Comparison of ENCODE assay signal across 8 mouse cellular contexts in genomic region chr11:58978706-58979030, GRCm38 (mm10). TPM values are rescaled to one million over a fixed set of nuclear protein-coding genes. Genes with fewer than 3 reads are reported as not detected.
DNase-seq lines count a peak whose midpoint lies in the region; ATAC-seq and TF ChIP-seq lines count a peak whose summit lies in the region.

No protein-coding gene starts in this region.

- TF ChIP-seq POLR2A in heart, adult 2 months (IDR thresholded peaks at IDR 0.05; ENCODE audit: insufficient read depth, low read depth, low read length), result no peak

- H3K36me3 ChIP-seq in heart, adult 2 months (ENCODE audit: control insufficient read depth, insufficient read depth, low read length), result peaks cover 6% of the 10 kb centered on the region
- H3K36me3 ChIP-seq in ES-E14 (ENCODE audit: control insufficient read depth, insufficient read depth, low read length, poor library complexity, severe bottlenecking), result peaks cover 15% of the 10 kb centered on the region
- H3K36me3 ChIP-seq in heart, postnatal 0 days (replicated peaks; ENCODE audit: control insufficient read depth, insufficient read depth, low read length), result peaks cover 13% of the 10 kb centered on the region
- H3K36me3 ChIP-seq in liver, postnatal 0 days (replicated peaks; ENCODE audit: insufficient read depth, low read length), result peaks cover 17% of the 10 kb centered on the region

- H3K4me3 ChIP-seq in heart, adult 2 months, result peak overlapping the region; percentile 95
- peak overlapping the region; percentile 81 to 95 for H3K4me3 ChIP-seq in ES-E14 (ENCODE audit: insufficient read depth in 1 of 2, low read depth in 1 of 2, low read length in 2 of 2, poor library complexity in 1 of 2, severe bottlenecking in 1 of 2)
- peak overlapping the region; percentile 88 for H3K4me3 ChIP-seq in heart, postnatal 0 days (ENCODE audit: low read depth, low read length)
- peak overlapping the region; percentile 83 for H3K4me3 ChIP-seq in liver, postnatal 0 days (ENCODE audit: low read depth, low read length)

- peak overlapping the region; percentile 90 for H3K4me2 ChIP-seq in heart, postnatal 0 days (ENCODE audit: low read depth, low read length)
- H3K4me2 ChIP-seq in liver, postnatal 0 days (ENCODE audit: low read depth, low read length), result peak overlapping the region; percentile 93

- no peak for TF ChIP-seq EP300 in heart, adult 2 months (IDR thresholded peaks at IDR 0.05; ENCODE audit: insufficient read depth, low read depth, low read length)
- no peak for TF ChIP-seq EP300 in heart, postnatal 0 days (IDR thresholded peaks at IDR 0.05; ENCODE audit: low read depth)
- no peak for TF ChIP-seq EP300 in liver, postnatal 0 days (IDR thresholded peaks at IDR 0.05; ENCODE audit: low read depth)

- WGBS in heart, adult 2 months, result under 1% methylated on average over 5 of the region's 5 CpGs
- WGBS in heart, postnatal 0 days, result 2% methylated on average over 5 of the region's 5 CpGs
- WGBS in liver, postnatal 0 days (ENCODE audit: insufficient replicate concordance), result 1% methylated on average over 5 of the region's 5 CpGs

- no peak for TF ChIP-seq CTCF in heart, adult 2 months (IDR thresholded peaks at IDR 0.05)
- no peak for TF ChIP-seq CTCF in heart, postnatal 0 days (IDR thresholded peaks at IDR 0.05; ENCODE audit: low read depth)
- no peak for TF ChIP-seq CTCF in liver, postnatal 0 days (IDR thresholded peaks at IDR 0.05; ENCODE audit: low read depth)

- in situ Hi-C loops in ES-E14 (cut with MboI; ENCODE audit: low sequenced_read_pairs in 2 of 2, unreplicated experiment in 2 of 2), result no loop called here

- H3K79me2 ChIP-seq in heart, adult 2 months (replicated peaks; ENCODE audit: control insufficient read depth, insufficient read depth, low read length), result peaks cover 7% of the 10 kb centered on the region

- intact Hi-C loops in heart, adult 2 months (cut with DNase I), result loop anchor here (1.0 to 10.0 kb wide), 3 partner anchors 18 to 226 kb away; partner anchors contain the start of genes 2310033P09Rik and Mrpl55

- no peaks in the 10 kb centered on the region for H3K27me3 ChIP-seq in heart, adult 2 months (ENCODE audit: control insufficient read depth, insufficient read depth, low read length)
- no peaks in the 10 kb centered on the region for H3K27me3 ChIP-seq in heart, postnatal 0 days (ENCODE audit: control insufficient read depth, insufficient read depth, low read length)
- no peaks in the 10 kb centered on the region for H3K27me3 ChIP-seq in liver, postnatal 0 days (ENCODE audit: insufficient read depth, low read length)

- H3K4me1 ChIP-seq in heart, adult 2 months (ENCODE audit: control insufficient read depth, insufficient read depth, low read length), result peaks cover 21% of the 10 kb centered on the region
- peaks cover 3 to 13% of the 10 kb centered on the region in 2 experiments; a peak in 3 of 4 replicates for H3K4me1 ChIP-seq in ES-E14 (ENCODE audit: control insufficient read depth in 2 of 2, insufficient read depth in 2 of 2, low read length in 2 of 2, poor library complexity in 1 of 2)
- peaks cover 41% of the 10 kb centered on the region for H3K4me1 ChIP-seq in heart, postnatal 0 days (ENCODE audit: control insufficient read depth, insufficient read depth)
- peaks cover 33% of the 10 kb centered on the region for H3K4me1 ChIP-seq in liver, postnatal 0 days (ENCODE audit: insufficient read depth)

- no peak for ATAC-seq in heart, postnatal 0 days (ENCODE audit: insufficient read depth, low read depth)
- ATAC-seq in liver, postnatal 0 days, result peak; percentile 7; the same call in 1 of the 2 replicates

- H3K9me3 ChIP-seq in ES-E14 (ENCODE audit: control insufficient read depth, insufficient read depth, low read depth, low read length), result no peaks in the 10 kb centered on the region
- no peaks in the 10 kb centered on the region for H3K9me3 ChIP-seq in heart, postnatal 0 days (replicated peaks; ENCODE audit: control insufficient read depth, low read length)
- H3K9me3 ChIP-seq in liver, postnatal 0 days (ENCODE audit: low read length), result no peaks in the 10 kb centered on the region

- peak overlapping the region; percentile 90 for H3K9ac ChIP-seq in heart, adult 2 months (ENCODE audit: low read depth, low read length)
- peak overlapping the region; percentile 84 for H3K9ac ChIP-seq in ES-E14 (ENCODE audit: insufficient read depth, low read depth, low read length, poor library complexity, severe bottlenecking)
- H3K9ac ChIP-seq in heart, postnatal 0 days (replicated peaks; ENCODE audit: low read depth, low read length), result peak overlapping the region; percentile 90
- peak overlapping the region; percentile 91 for H3K9ac ChIP-seq in liver, postnatal 0 days (replicated peaks)

- H3K27ac ChIP-seq in heart, adult 2 months, result peak overlapping the region; percentile 92
- no peak overlapping the region for H3K27ac ChIP-seq in ES-E14 (ENCODE audit: insufficient read depth, low read depth, low read length, poor library complexity, severe bottlenecking)
- H3K27ac ChIP-seq in heart, postnatal 0 days (ENCODE audit: low read depth), result peak overlapping the region; percentile 87
- H3K27ac ChIP-seq in liver, postnatal 0 days (ENCODE audit: low read depth), result peak overlapping the region; percentile 91

- no peak for DNase-seq in heart, adult 2 months
- no peak for DNase-seq in heart, adult 9 months (ENCODE audit: low spot score in 2 of 2)
- DNase-seq in ES-E14 (ENCODE audit: low read depth, low spot score), result no peak
- DNase-seq in heart, postnatal 0 days (ENCODE audit: low spot score), result no peak
- DNase-seq in liver, postnatal 0 days, result no peak
- DNase-seq in adrenal gland, postnatal 36 days, result no peak
- DNase-seq in layer of hippocampus, adult 11-12 months (ENCODE audit: low spot score), result no peak
- no peak for DNase-seq in layer of hippocampus, postnatal 14 days (ENCODE audit: low spot score in 2 of 2)

TF ChIP-seq in ES-E14, 5 proteins besides CTCF, POLR2A, EP300 and RAD21:
- TF ChIP-seq ZNF384 (IDR thresholded peaks at IDR 0.05; ENCODE audit: low read depth, low read length) (no peak), CHD2 (IDR thresholded peaks at IDR 0.05; ENCODE audit: low read depth, low read length) (no peak), MAFK (IDR thresholded peaks at IDR 0.05; ENCODE audit: insufficient read depth, low read depth, low read length) (no peak), ZC3H11A (IDR thresholded peaks at IDR 0.05; ENCODE audit: borderline replicate concordance, low read depth, low read length) (no peak), HCFC1 (IDR thresholded peaks at IDR 0.05; ENCODE audit: borderline replicate concordance, insufficient read depth, low read length) (no peak)

RNA-seq across cellular contexts. Expression of gene Trim11, which starts 0.8 kb away (rescaled TPM):
- total RNA-seq in heart, adult 2 months (2021), result 10 to 100 TPM; 11.9 to 14.0 TPM
- 14.3 and 19.4 TPM in 2 replicates for polyA plus RNA-seq in heart, adult 2 months (2012; rRNA removed)
- 29.6 and 47.4 TPM in 2 replicates for total RNA-seq in ES-E14 (2012; rRNA removed)
- 36.8 and 37.4 TPM in 2 replicates for total RNA-seq in heart, postnatal 0 days (2014; rRNA removed; ENCODE audit: low replicate concordance)
- polyA plus RNA-seq in heart, postnatal 0 days (2015; fragmentation: Nextera tagmentation; extraction: Ambion mirVana), result 26.0 and 26.5 TPM in 2 replicates
- polyA plus RNA-seq in liver, postnatal 0 days (2015; fragmentation: Nextera tagmentation; extraction: Ambion mirVana), result 8.8 and 8.9 TPM in 2 replicates
- 10 to 100 TPM; 23.7 to 25.5 TPM for total RNA-seq in adrenal gland, postnatal 36 days (2021)
- total RNA-seq in layer of hippocampus, postnatal 14 days (2021), result 10 to 100 TPM; 25.5 to 27.9 TPM

RNA-seq across cellular contexts. Expression of gene Hist3h2a, which starts 24.2 kb away (rescaled TPM):
- 10 to 100 TPM; 13.6 to 14.0 TPM for total RNA-seq in heart, adult 2 months (2021)
- 12.6 and 15.4 TPM in 2 replicates for polyA plus RNA-seq in heart, adult 2 months (2012; rRNA removed)
- 161 and 194 TPM in 2 replicates for total RNA-seq in ES-E14 (2012; rRNA removed)
- 90.4 and 94.8 TPM in 2 replicates for total RNA-seq in heart, postnatal 0 days (2014; rRNA removed; ENCODE audit: low replicate concordance)
- polyA plus RNA-seq in heart, postnatal 0 days (2015; fragmentation: Nextera tagmentation; extraction: Ambion mirVana), result 43.1 and 63.4 TPM in 2 replicates
- polyA plus RNA-seq in liver, postnatal 0 days (2015; fragmentation: Nextera tagmentation; extraction: Ambion mirVana), result 14.3 and 14.8 TPM in 2 replicates
- 10 to 100 TPM; 20.0 to 21.8 TPM for total RNA-seq in adrenal gland, postnatal 36 days (2021)
- 10 to 100 TPM; 59.7 to 62.5 TPM for total RNA-seq in layer of hippocampus, postnatal 14 days (2021)

RNA-seq across cellular contexts. Expression of gene Trim17, which starts 24.2 kb away (rescaled TPM):
- total RNA-seq in heart, adult 2 months (2021), result under 1 TPM in 1 of 2 experiments, not detected in 1; 0.07 TPM
- polyA plus RNA-seq in heart, adult 2 months (2012; rRNA removed), result 0.20 and 0.37 TPM in 2 replicates
- total RNA-seq in ES-E14 (2012; rRNA removed), result 0.40 and 0.74 TPM in 2 replicates
- 0.62 TPM in 1 of 2 replicates, not detected in the other for total RNA-seq in heart, postnatal 0 days (2014; rRNA removed; ENCODE audit: low replicate concordance)
- polyA plus RNA-seq in heart, postnatal 0 days (2015; fragmentation: Nextera tagmentation; extraction: Ambion mirVana), result 0.26 and 0.33 TPM in 2 replicates
- polyA plus RNA-seq in liver, postnatal 0 days (2015; fragmentation: Nextera tagmentation; extraction: Ambion mirVana), result 0.11 and 0.15 TPM in 2 replicates
- total RNA-seq in adrenal gland, postnatal 36 days (2021), result under 1 TPM; 0.10 to 0.26 TPM
- 1 to 10 TPM; 3.8 to 4.0 TPM for total RNA-seq in layer of hippocampus, postnatal 14 days (2021)

RNA-seq across cellular contexts. Expression of gene Hist3h2ba, which starts 29.9 kb away (rescaled TPM):
- total RNA-seq in heart, adult 2 months (2021), result 1 to 10 TPM in 1 of 2 experiments, under 1 TPM in 1; 0.81 to 1.1 TPM
- polyA plus RNA-seq in heart, adult 2 months (2012; rRNA removed), result 0.67 and 1.5 TPM in 2 replicates
- 109 and 141 TPM in 2 replicates for total RNA-seq in ES-E14 (2012; rRNA removed)
- total RNA-seq in heart, postnatal 0 days (2014; rRNA removed; ENCODE audit: low replicate concordance), result 26.3 and 44.3 TPM in 2 replicates
- 7.0 and 8.2 TPM in 2 replicates for polyA plus RNA-seq in heart, postnatal 0 days (2015; fragmentation: Nextera tagmentation; extraction: Ambion mirVana)
- 4.9 and 10.0 TPM in 2 replicates for polyA plus RNA-seq in liver, postnatal 0 days (2015; fragmentation: Nextera tagmentation; extraction: Ambion mirVana)
- total RNA-seq in adrenal gland, postnatal 36 days (2021), result 1 to 10 TPM; 4.5 to 5.8 TPM
- total RNA-seq in layer of hippocampus, postnatal 14 days (2021), result 100 to 1,000 TPM; 117 to 123 TPM

RNA-seq across cellular contexts. Expression of gene Rnf187, which starts 40.0 kb away (rescaled TPM):
- total RNA-seq in heart, adult 2 months (2021), result 100 to 1,000 TPM; 164 to 177 TPM
- polyA plus RNA-seq in heart, adult 2 months (2012; rRNA removed), result 182 and 190 TPM in 2 replicates
- total RNA-seq in ES-E14 (2012; rRNA removed), result 104 and 115 TPM in 2 replicates
- total RNA-seq in heart, postnatal 0 days (2014; rRNA removed; ENCODE audit: low replicate concordance), result 301 and 362 TPM in 2 replicates
- polyA plus RNA-seq in heart, postnatal 0 days (2015; fragmentation: Nextera tagmentation; extraction: Ambion mirVana), result 145 and 147 TPM in 2 replicates
- polyA plus RNA-seq in liver, postnatal 0 days (2015; fragmentation: Nextera tagmentation; extraction: Ambion mirVana), result 85.3 and 96.0 TPM in 2 replicates
- 100 to 1,000 TPM; 173 to 181 TPM for total RNA-seq in adrenal gland, postnatal 36 days (2021)
- total RNA-seq in layer of hippocampus, postnatal 14 days (2021), result 100 to 1,000 TPM; 501 to 506 TPM
